Mouse (Mus musculus) spleen, postnatal 0 days (tissue): Measurements from ENCODE around the gene Cep70. TPM values are rescaled to one million over a fixed set of nuclear protein-coding genes. Genes with fewer than 3 reads are reported as not detected.

Source experiments
- polyA plus RNA-seq: library from polyadenylated mRNA; unstranded; fragments of >200 nt; fragmentation: Nextera tagmentation; extraction: Ambion mirVana; gene quantifications from 2 replicates; pipeline ENCODE4 v1.2.1, GENCODE M21; 2015

Gene Cep70
- polyA plus RNA-seq: 33.3 and 36.5 TPM in 2 replicates

DNA sequence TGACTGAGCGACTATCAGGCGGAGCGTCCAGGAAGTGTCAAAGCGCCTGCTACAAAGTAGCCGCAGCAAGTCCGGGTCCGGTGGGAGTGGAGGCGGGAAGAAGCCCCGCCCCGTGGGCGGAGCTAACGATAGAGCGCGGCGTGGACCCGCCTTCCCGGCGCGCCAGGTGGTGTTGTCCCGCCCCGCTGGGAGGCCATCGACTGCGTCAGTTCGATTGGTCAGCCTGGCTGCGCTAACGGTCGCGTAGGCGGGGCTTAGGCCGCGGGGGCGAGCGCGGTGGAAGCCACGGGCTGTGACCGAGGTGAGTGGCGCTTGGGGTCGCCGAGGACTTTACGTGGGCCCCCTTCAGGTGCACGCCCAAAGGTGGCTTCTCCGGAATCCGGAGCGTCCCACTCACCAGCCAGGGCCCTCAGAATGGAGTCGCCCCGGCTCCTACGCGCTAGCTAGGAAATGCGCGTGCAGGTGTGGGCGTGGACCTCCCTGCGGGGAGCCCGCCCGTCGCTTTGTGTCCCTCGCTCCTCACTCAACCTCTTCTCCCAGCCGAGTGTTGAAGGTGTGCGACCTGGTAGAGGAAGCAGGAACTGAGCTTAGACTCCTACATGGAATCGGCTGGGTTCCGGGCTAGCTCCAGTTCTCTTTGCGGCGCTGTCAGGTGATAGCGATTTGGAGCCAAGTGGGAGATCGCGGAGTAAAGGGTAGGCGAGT lies at the start of gene Cep70:
Gene Cep70, plus strand, starts transcription at position 178 of the 705 bp plus-strand sequence.

DNA sequence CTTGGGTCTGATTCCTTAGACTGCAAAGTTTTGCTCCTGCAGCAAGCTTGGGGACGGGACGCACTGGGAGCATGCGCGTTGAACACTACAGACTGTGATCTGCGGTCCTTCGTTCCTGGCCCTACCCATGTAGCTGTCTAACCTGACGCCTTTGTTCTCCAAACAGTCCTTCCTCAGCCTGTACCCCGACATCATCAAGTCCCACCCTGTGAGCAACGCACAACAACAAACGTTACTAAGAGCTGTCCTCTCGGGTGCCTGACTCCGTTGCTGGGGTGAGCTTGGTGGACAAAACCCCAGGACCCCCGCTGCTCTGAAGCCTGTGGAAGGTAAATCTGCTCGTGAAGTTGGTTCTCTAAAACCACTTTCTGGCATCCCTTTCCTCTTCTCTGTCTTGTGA lies 6.0 kb upstream of the Cep70 start, which contains the start of gene Faiml:
Gene Faiml, minus strand, starts transcription at position 101 of the 400 bp plus-strand sequence.

Other genes starting within 250 kb of the Cep70 start
- gene Gm1123, start 207.7 kb upstream of the Cep70 start, polyA plus RNA-seq: not detected in 2 replicates
- 2.6 and 2.7 TPM in 2 replicates for gene Pik3cb, start 102.7 kb upstream of the Cep70 start, polyA plus RNA-seq
- not detected in 2 replicates for gene Faiml, start 6.1 kb upstream of the Cep70 start, polyA plus RNA-seq
- gene Esyt3, start 115.2 kb downstream of the Cep70 start, polyA plus RNA-seq: 0.40 and 0.52 TPM in 2 replicates
- 6.1 and 6.9 TPM in 2 replicates for gene Mras, start 194.0 kb downstream of the Cep70 start, polyA plus RNA-seq
- 0.16 and 0.19 TPM in 2 replicates for gene Nme9, start 208.1 kb downstream of the Cep70 start, polyA plus RNA-seq